Mouse (Mus musculus) embryonic fibroblast, embryonic 13.5 days (primary cell): ENCODE measurements around the gene Cotl1. TPM values are rescaled to one million over a fixed set of nuclear protein-coding genes. Genes with fewer than 3 reads are reported as not detected.

Experiments
- H3K27ac ChIP-seq: 2 replicates; pipeline ENCODE4 v1.5.1; 2012; ENCODE audit warnings: low read length, control low read depth, inconsistent platforms; ENCODE audit not compliant: insufficient read depth
- H3K4me1 ChIP-seq: 2 replicates; pipeline ENCODE4 v1.6.1; 2011; ENCODE audit warnings: low read length; ENCODE audit not compliant: control insufficient read depth, insufficient read depth
- H3K4me3 ChIP-seq: 2 replicates; pipeline ENCODE4 v1.5.1; 2011; ENCODE audit warnings: mild to moderate bottlenecking, control low read depth, low read length; ENCODE audit not compliant: insufficient read depth
- CTCF ChIP-seq: IDR thresholded peaks from 2 replicates; pipeline ENCODE4 v1.5.1; 2011; ENCODE audit warnings: mild to moderate bottlenecking, control low read depth, low read length, moderate library complexity, borderline replicate concordance; ENCODE audit not compliant: insufficient read depth
- POLR2A ChIP-seq: IDR thresholded peaks from 2 replicates; pipeline ENCODE4 v1.6.1; 2011; ENCODE audit warnings: low read depth, mild to moderate bottlenecking, control low read depth, low read length, moderate library complexity
- polyA plus RNA-seq: library from polyadenylated mRNA; stranded (reverse); fragments of >200 nt; gene quantifications from 2 replicates; pipeline ENCODE4 v1.2.4, GENCODE M21; 2011; ENCODE audit warnings: low read depth; ENCODE audit not compliant: missing spikeins, insufficient read length

Gene Cotl1
- polyA plus RNA-seq, 1 experiment, result 35.5 TPM

DNA sequence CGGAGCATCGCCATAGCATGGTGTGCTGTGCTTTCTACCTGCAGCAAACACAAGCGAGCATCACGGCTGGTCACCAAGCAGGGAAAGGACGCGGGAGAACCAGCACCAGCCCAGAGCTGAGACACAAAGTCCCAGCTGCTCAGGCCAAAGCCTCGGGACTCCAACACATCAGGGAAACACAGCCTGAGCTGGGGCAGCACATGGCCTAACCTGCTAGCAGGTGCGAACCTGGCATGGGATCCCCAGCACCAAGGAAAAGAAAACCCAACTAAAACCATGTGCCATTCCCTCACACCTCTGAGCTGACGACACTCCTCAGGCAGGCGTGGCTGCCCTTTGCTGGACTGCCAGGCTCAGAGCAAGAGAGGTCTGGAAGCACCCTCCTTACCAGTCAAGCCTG is 75.0 kb downstream of the Cotl1 start:
- no peak overlapping the region for H3K4me3 ChIP-seq
- TF ChIP-seq CTCF, result no peak
- TF ChIP-seq POLR2A, result no peak
- H3K4me1 ChIP-seq, result no peaks in the 10 kb centered on the region
- H3K27ac ChIP-seq, result no peak overlapping the region

DNA sequence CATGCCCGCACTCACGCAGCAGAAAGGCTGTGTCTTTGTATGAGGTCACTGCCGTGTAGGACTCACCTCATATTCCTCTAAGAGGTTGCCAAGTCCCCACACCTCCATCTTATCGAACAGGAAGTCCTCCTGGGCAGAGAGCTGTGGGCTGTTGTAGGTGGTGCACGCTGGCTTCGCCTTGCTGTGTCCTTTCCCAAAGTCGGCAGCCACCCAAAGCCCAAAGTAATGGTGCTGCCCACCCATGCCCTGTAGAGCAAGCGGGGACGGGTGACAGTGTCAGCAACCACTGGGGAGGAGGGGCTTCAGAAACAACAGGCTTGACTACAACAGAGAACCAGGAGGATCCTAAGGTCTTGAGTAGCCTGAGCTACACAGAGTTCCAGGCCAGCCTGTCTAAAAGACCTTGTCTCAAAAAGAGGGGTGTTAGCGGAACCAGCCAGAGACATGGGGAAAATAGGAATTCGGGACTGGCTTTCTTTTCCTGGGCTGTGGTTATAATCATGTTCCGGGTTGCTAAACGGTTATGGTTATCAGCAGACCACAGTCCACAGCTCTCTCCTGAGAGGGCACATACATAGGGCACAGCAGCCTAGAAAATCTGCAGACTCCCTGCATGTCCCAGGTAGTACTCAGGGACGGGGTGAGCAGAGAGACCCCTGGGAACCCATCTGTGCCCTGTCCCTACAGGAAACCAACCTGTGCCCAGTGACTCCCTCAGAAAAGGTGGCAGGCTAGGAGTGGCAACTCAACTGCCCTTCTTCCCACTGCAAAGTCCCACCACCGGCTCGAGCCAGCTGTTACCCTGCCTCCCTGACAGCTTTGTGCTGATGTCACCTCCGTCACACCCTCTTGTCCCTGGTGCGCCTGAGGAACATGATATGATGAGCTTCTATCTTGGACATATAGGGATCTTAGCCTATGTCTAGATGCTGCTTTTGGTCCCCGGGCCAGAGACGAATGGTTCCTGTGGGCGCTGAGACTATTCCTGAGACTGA is 77.8 kb downstream of the Cotl1 start:
- Histone ChIP-seq H3K27ac (no peak overlapping the region), H3K4me1 (no peaks in the 10 kb centered on the region), H3K4me3 (no peak overlapping the region)
- TF ChIP-seq CTCF, result no peak
- TF ChIP-seq POLR2A, result no peak

DNA sequence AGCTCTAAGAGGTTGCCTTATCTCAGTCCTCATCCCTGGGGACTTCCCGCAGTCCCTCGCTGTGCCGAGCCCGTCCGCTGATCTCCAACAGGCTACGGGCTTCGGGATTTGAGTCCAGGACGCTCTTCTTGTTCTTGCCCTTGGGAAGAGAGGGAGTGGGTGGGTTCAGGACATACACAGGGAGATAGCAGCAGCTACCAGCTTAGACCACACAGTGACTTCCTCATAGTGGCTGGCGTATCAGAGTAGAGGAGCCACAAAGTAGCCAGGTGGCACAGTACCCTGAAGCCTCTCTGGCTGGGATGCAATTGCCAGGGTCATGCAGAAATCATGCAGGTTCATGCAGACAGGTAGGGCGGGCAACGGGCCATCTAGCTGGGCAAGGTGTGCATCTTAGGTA is 78.7 kb downstream of the Cotl1 start:
- TF ChIP-seq POLR2A (no peak), CTCF (no peak)
- H3K4me3 ChIP-seq, result no peak overlapping the region
- H3K4me1 ChIP-seq, result no peaks in the 10 kb centered on the region
- H3K27ac ChIP-seq, result no peak overlapping the region

Other genes starting within 250 kb of the Cotl1 start
- 4.7 and 5.2 TPM in 2 replicates for gene Taf1c, start 235.3 kb downstream of the Cotl1 start, polyA plus RNA-seq
- gene Adad2, start 227.8 kb downstream of the Cotl1 start, polyA plus RNA-seq, result not detected in 2 replicates
- gene Kcng4, start 204.9 kb downstream of the Cotl1 start, polyA plus RNA-seq, result not detected in 2 replicates
- not detected in 2 replicates for gene Wfdc1, start 174.2 kb downstream of the Cotl1 start, polyA plus RNA-seq
- not detected in 2 replicates for gene Atp2c2, start 140.5 kb downstream of the Cotl1 start, polyA plus RNA-seq
- 10.1 TPM in 2 replicates for gene Tldc1, start 62.1 kb downstream of the Cotl1 start, polyA plus RNA-seq
- 1.6 and 2.1 TPM in 2 replicates for gene Klhl36, start 21.7 kb upstream of the Cotl1 start, polyA plus RNA-seq
- 73.6 and 83.9 TPM in 2 replicates for gene Usp10, start 69.8 kb upstream of the Cotl1 start, polyA plus RNA-seq
- gene Gm20388, start 70.3 kb upstream of the Cotl1 start, polyA plus RNA-seq, result 82.0 and 82.8 TPM in 2 replicates
- gene Crispld2, start 151.9 kb upstream of the Cotl1 start, polyA plus RNA-seq, result 40.9 and 41.4 TPM in 2 replicates